Mouse (Mus musculus): Measurements from ENCODE around the gene BC028528. TPM values are rescaled to one million over a fixed set of nuclear protein-coding genes. Genes with fewer than 3 reads are reported as not detected.

BC028528 gene
- polyA plus RNA-seq, 1 experiment from 2014 or later = 16.1 TPM

GRCm38 (mm10) chr3:95842503-95843214 is 49.1 kb downstream of the BC028528 start:
- ATAC-seq (ENCODE audit: low FRiP score, low read depth) = no peak
- no peak overlapping the region for H3K4me3 ChIP-seq
- no peak overlapping the region for H3K9ac ChIP-seq
- no peaks in the 10 kb centered on the region for H3K4me1 ChIP-seq
- H3K9me3 ChIP-seq = no peaks in the 10 kb centered on the region
- no peak overlapping the region for H3K27ac ChIP-seq
- no peaks in the 10 kb centered on the region for H3K27me3 ChIP-seq
- H3K36me3 ChIP-seq = peaks cover 88% of the 10 kb centered on the region
- WGBS = 90% methylated on average over 3 of the region's 3 CpGs
- no peak overlapping the region for H3K4me2 ChIP-seq (replicated peaks)

DNA sequence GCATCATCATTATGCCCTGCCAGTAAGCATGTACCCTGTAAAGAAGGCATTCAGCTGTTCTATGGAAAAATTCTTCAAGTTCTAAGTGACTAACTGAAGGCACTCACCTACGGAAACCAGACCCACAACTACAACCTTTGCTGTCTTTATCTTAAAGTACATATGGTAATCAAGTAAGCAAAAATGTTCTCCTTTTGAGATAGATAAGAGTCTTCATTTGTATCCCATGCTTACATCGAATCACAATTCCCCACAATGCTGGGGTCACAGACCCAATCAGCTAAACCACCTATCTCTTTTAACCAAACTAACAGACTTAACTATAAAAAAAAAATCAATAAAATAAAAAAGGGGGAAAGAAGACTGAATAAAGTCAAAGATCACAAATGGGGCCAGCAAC is 52.6 kb downstream of the BC028528 start:
- no peak for ATAC-seq (ENCODE audit: low FRiP score, low read depth)
- no peak overlapping the region for H3K9ac ChIP-seq
- 93% methylated on average over 2 of the region's 2 CpGs for WGBS

More for the DNA sequence above, 52.6 kb downstream of the BC028528 start:
- H3K9me3 ChIP-seq = no peaks in the 10 kb centered on the region
- no peak overlapping the region for H3K4me2 ChIP-seq (replicated peaks)
- no peak overlapping the region for H3K27ac ChIP-seq
- H3K4me1 ChIP-seq = no peaks in the 10 kb centered on the region
- H3K4me3 ChIP-seq = no peak overlapping the region
- no peaks in the 10 kb centered on the region for H3K27me3 ChIP-seq
- H3K36me3 ChIP-seq = peaks cover 84% of the 10 kb centered on the region

Other genes with a start within 250 kb of the BC028528 start
- 42.3 and 43.4 TPM in 2 replicates for gene Mcl1, start 233.2 kb downstream of the BC028528 start, polyA plus RNA-seq (2015; fragmentation: Nextera tagmentation; extraction: Ambion mirVana)
- 2.7 and 4.1 TPM in 2 replicates for gene Adamtsl4, start 204.1 kb downstream of the BC028528 start, polyA plus RNA-seq (2015; fragmentation: Nextera tagmentation; extraction: Ambion mirVana)
- gene Ecm1, start 152.4 kb downstream of the BC028528 start, polyA plus RNA-seq (2015; fragmentation: Nextera tagmentation; extraction: Ambion mirVana) = 4.8 and 6.0 TPM in 2 replicates
- 47.6 and 47.8 TPM in 2 replicates for gene Tars2, start 131.8 kb downstream of the BC028528 start, polyA plus RNA-seq (2015; fragmentation: Nextera tagmentation; extraction: Ambion mirVana)
- 22.3 and 24.5 TPM in 2 replicates for gene Rprd2, start 73.1 kb downstream of the BC028528 start, polyA plus RNA-seq (2015; fragmentation: Nextera tagmentation; extraction: Ambion mirVana)
- gene Prpf3, start 36.1 kb downstream of the BC028528 start, polyA plus RNA-seq (2015; fragmentation: Nextera tagmentation; extraction: Ambion mirVana) = 52.3 and 62.3 TPM in 2 replicates
- gene Mrps21, start 20.5 kb downstream of the BC028528 start, polyA plus RNA-seq (2015; fragmentation: Nextera tagmentation; extraction: Ambion mirVana) = 311 and 318 TPM in 2 replicates
- gene Ciart, start 9.8 kb downstream of the BC028528 start, polyA plus RNA-seq (2015; fragmentation: Nextera tagmentation; extraction: Ambion mirVana) = 9.7 and 10.2 TPM in 2 replicates
- 30.2 and 30.9 TPM in 2 replicates for gene Aph1a, start 2.0 kb upstream of the BC028528 start, polyA plus RNA-seq (2015; fragmentation: Nextera tagmentation; extraction: Ambion mirVana)
- 36.8 and 37.0 TPM in 2 replicates for gene Car14, start 12.7 kb upstream of the BC028528 start, polyA plus RNA-seq (2015; fragmentation: Nextera tagmentation; extraction: Ambion mirVana)
- 231 and 249 TPM in 2 replicates for gene Anp32e, start 37.2 kb upstream of the BC028528 start, polyA plus RNA-seq (2015; fragmentation: Nextera tagmentation; extraction: Ambion mirVana)
- gene Plekho1, start 104.0 kb upstream of the BC028528 start, polyA plus RNA-seq (2015; fragmentation: Nextera tagmentation; extraction: Ambion mirVana) = 58.3 and 60.0 TPM in 2 replicates
- 39.4 and 39.5 TPM in 2 replicates for gene Vps45, start 166.5 kb upstream of the BC028528 start, polyA plus RNA-seq (2015; fragmentation: Nextera tagmentation; extraction: Ambion mirVana)
- gene Otud7b, start 212.5 kb upstream of the BC028528 start, polyA plus RNA-seq (2015; fragmentation: Nextera tagmentation; extraction: Ambion mirVana) = 28.8 and 30.3 TPM in 2 replicates